Mouse (Mus musculus) kidney, embryonic 16.5 days (tissue): ENCODE results near the gene Edf1. TPM values are rescaled to one million over a fixed set of nuclear protein-coding genes. Genes with fewer than 3 reads are reported as not detected.
A peak's percentile ranks its signal among the peaks of the same experiment; 100 is the strongest.

Experiments
- ATAC-seq: fragments of 200-750 bp; cut with Nextera tagmentation; 2 replicates; pipeline ENCODE4 v1.8.0; 2017; ENCODE audit warnings: moderate TSS enrichment; ENCODE audit not compliant: low FRiP score, low TSS enrichment
- H3K27ac ChIP-seq: fragments of 300-500 bp; sonication (generic); 2 replicates; pipeline ENCODE4 v1.5.1; 2014; ENCODE audit warnings: low read length
- H3K27me3 ChIP-seq: fragments of 300-500 bp; sonication (generic); 2 replicates; pipeline ENCODE4 v1.6.1; 2014; ENCODE audit warnings: low read length, control low read depth, mixed read lengths; ENCODE audit not compliant: insufficient read depth
- H3K36me3 ChIP-seq: fragments of 300-500 bp; sonication (generic); 2 replicates; pipeline ENCODE4 v1.6.1; 2014; ENCODE audit warnings: low read length, control low read depth, mixed read lengths; ENCODE audit not compliant: insufficient read depth
- H3K4me1 ChIP-seq: fragments of 300-500 bp; sonication (generic); 2 replicates; pipeline ENCODE4 v1.6.1; 2014; ENCODE audit warnings: low read length, control low read depth, mixed read lengths; ENCODE audit not compliant: insufficient read depth
- H3K4me2 ChIP-seq: fragments of 300-500 bp; sonication (generic); replicated peaks from 2 replicates; pipeline ENCODE4 v1.6.1; 2014; ENCODE audit warnings: low read depth, low read length
- H3K4me3 ChIP-seq: fragments of 300-500 bp; sonication (generic); 2 replicates; pipeline ENCODE4 v1.5.1; 2014; ENCODE audit warnings: mild to moderate bottlenecking, low read length
- H3K9ac ChIP-seq: fragments of 300-500 bp; sonication (generic); replicated peaks from 2 replicates; pipeline ENCODE4 v1.6.1; 2014; ENCODE audit warnings: low read length
- H3K9me3 ChIP-seq: fragments of 300-500 bp; sonication (generic); 2 replicates; pipeline ENCODE4 v1.6.1; 2016; ENCODE audit warnings: low read length, control low read depth
- WGBS: fragments of 180-500 bp; shearing (Covaris S2); extraction: QIAGEN DNeasy Blood & Tissue Kit; methylation state at CpG from one replicate; pipeline ENCODE4 v1.1.7; 2014; 5-methylcytosine and 5-hydroxymethylcytosine counted together
- polyA plus RNA-seq: library from polyadenylated mRNA; unstranded; fragments of >200 nt; fragmentation: Nextera tagmentation; extraction: Ambion mirVana; gene quantifications from 2 replicates; pipeline ENCODE4 v1.2.1, GENCODE M21; 2015

Edf1 gene
- polyA plus RNA-seq, 1 experiment from 2014 or later: 373 TPM

DNA sequence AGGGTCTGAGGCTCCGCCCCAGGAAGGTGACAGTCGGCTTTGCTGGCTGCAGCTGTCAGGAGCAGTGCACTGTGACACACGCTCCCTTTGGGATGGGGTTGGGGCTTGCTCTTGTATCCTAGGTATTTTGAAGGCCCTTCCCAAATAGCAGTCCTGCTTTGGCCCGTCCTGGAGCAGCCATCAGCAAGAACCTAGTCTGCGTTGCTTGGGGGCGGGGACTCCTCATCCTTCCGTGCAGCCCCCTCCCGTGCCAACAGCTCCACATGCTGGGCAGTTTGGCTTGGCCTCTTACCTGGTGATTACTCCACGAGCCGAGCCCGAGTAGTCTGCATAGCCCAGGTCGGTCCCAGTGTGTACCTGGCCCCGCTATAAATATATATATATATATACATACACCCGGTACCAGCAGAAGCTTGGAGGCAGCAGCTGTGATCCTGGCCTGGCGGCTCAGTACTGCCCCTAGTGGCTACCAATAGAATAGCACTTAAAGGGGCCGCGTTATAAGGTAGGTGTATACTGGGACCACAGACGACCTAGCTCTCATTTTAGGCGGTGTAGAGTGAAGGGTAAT, 23.7 kb downstream of the Edf1 start, which contains the start of gene Ajm1:
Gene Ajm1 (minus strand): TSS at position 464 of the 571 bp plus-strand sequence.
- no peak within 1 kb of the TSS for H3K27ac ChIP-seq
- peak within 1 kb of the TSS; percentile 42 for H3K4me3 ChIP-seq
- H3K36me3 ChIP-seq: peaks cover 26% of the 10 kb centered on the region
- H3K9ac ChIP-seq: peak within 1 kb of the TSS; percentile 27
- WGBS: 6% methylated on average over 19 of the region's 19 CpGs
- peak within 1 kb of the TSS; percentile 74 for H3K4me2 ChIP-seq
- H3K27me3 ChIP-seq: peaks cover 49% of the 10 kb centered on the region
- H3K4me1 ChIP-seq: peaks cover 48% of the 10 kb centered on the region
- peak; percentile 60 for ATAC-seq
- H3K9me3 ChIP-seq: no peaks in the 10 kb centered on the region

DNA sequence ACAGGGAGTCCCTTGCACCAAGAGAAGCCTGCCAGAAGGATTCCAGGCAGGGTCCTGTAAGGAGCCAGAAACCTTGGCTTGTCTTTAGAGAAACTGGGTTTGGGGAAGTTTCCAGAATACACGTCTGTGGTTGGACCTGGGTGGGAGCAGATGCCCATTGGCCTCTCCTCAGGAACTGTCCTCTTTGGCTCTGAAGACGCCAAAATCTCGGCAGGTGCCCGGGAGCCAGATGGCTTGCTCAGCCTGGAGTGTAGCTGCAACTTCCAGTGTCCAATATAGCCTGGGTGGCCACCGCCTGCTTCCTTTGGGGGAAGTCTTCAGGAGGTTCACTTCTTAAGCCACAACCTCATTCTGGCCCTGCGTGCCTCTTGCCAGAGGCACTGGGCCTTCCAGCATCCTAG, 24.3 kb downstream of the Edf1 start:
- Histone ChIP-seq H3K4me3 (no peak overlapping the region), H3K36me3 (peaks cover 29% of the 10 kb centered on the region), H3K9ac (no peak overlapping the region), H3K27me3 (peaks cover 43% of the 10 kb centered on the region), H3K4me2 (no peak overlapping the region), H3K4me1 (peaks cover 48% of the 10 kb centered on the region), H3K27ac (no peak overlapping the region), H3K9me3 (no peaks in the 10 kb centered on the region)
- ATAC-seq: no peak
- 32% methylated on average over 6 of the region's 6 CpGs for WGBS

DNA sequence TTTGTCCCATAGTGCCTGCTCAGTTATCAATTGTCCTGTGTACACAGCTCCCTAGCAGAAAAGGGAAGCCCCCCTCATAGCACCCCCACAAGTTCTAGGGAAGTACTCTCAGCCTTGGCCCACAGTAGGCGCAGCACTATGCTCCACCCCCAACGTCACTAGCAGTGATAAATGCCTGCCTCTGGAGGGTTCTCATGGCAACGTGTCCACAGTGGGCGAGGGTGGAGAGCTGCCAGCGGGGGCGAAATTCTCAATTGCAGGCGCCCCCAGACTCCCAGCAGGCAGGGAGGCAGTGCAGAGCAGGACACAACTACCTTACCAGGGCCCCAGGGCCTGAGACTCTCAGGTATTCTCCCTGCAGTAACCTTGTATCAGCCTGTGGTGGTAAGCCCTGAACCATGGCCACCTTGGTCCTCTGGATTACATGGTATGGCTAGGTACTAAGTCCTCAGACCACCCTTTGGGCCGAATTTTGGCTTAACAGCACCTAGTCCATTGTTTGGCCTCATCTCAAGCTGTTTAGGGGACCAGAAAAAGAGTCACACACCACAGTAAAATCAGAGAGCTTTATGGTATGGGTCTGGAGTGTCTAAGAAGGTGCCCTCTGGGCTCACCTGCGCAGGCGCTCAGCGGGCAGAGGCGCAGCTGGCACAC, 24.9 kb downstream of the Edf1 start:
- H3K4me1 ChIP-seq: peaks cover 41% of the 10 kb centered on the region
- WGBS: 48% methylated on average over 12 of the region's 12 CpGs
- ATAC-seq: no peak

DNA sequence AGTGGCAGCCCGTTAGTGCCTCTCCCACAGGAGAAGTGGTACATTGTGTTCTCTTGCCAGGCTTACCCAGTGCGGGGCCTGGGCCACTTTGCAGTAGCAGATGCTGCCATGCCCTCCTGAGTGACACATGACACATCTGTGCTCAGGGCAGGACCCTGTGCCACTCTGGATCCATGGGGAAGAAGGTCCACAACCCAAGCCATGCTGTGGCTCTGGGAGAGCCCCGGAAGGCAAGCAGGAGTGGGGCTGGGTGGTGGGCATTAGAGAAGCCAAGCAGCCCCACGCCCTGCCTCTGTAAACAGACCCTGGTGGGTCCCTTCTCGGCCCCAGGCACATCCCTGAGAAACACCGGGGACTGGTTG, 25.5 kb downstream of the Edf1 start:
- no peak overlapping the region for H3K4me3 ChIP-seq
- H3K27ac ChIP-seq: no peak overlapping the region
- WGBS: 82% methylated on average over 6 of the region's 6 CpGs
- H3K9ac ChIP-seq: no peak overlapping the region
- no peak for ATAC-seq
- H3K36me3 ChIP-seq: peaks cover 40% of the 10 kb centered on the region
- no peak overlapping the region for H3K4me2 ChIP-seq
- peaks cover 31% of the 10 kb centered on the region for H3K27me3 ChIP-seq
- peaks cover 36% of the 10 kb centered on the region for H3K4me1 ChIP-seq
- H3K9me3 ChIP-seq: no peaks in the 10 kb centered on the region

More for the DNA sequence above, 24.9 kb downstream of the Edf1 start:
- no peak overlapping the region for H3K27ac ChIP-seq
- H3K9ac ChIP-seq: no peak overlapping the region
- H3K36me3 ChIP-seq: peaks cover 36% of the 10 kb centered on the region
- H3K4me2 ChIP-seq: no peak overlapping the region
- peaks cover 36% of the 10 kb centered on the region for H3K27me3 ChIP-seq
- H3K4me3 ChIP-seq: no peak overlapping the region
- no peaks in the 10 kb centered on the region for H3K9me3 ChIP-seq

DNA sequence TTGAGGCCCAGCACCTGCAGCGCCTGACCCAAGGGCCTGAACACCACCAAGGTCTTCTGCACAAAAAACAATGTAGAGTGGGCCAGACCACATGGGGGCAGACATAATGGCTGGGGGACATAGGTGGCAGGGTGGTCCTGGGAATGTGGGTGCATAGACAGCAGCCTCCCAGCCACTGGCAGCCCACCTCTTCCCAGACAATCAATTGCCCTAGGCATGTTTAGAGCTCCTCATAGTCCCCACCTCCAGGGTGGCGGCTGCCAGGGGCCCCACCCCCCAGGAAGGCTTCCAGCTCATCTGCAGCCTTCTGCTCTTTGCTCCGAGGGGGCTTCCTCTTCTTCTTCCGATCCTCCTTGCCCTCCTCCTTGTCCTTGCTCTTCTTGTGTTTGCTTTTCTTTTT, 25.9 kb downstream of the Edf1 start:
- peaks cover 27% of the 10 kb centered on the region for H3K27me3 ChIP-seq
- peaks cover 45% of the 10 kb centered on the region for H3K36me3 ChIP-seq
- H3K9me3 ChIP-seq: no peaks in the 10 kb centered on the region
- no peak for ATAC-seq
- H3K9ac ChIP-seq: no peak overlapping the region
- H3K4me3 ChIP-seq: no peak overlapping the region
- H3K4me1 ChIP-seq: peaks cover 32% of the 10 kb centered on the region
- H3K27ac ChIP-seq: no peak overlapping the region
- no peak overlapping the region for H3K4me2 ChIP-seq
- WGBS: 57% methylated on average over 4 of the region's 4 CpGs

DNA sequence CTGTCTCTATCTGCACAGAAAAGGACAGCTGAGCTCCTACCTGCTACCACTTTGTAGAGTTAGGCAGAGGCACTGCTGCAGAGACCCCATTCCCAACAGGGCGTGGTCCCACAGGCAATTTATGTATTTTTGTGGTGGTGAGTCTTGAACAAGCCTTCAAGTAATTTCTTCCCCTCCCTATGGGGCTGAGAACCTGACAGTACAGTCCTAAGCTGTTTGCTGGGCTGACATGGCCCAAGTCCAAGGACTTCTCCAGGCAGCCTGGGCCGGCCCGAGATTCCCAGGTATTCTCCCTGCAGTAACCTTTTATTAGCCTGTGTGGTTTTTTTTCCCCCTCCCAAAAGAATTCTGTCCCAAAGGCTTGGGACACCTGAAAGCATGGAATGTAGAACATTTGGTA, 26.5 kb downstream of the Edf1 start:
- peaks cover 26% of the 10 kb centered on the region for H3K4me1 ChIP-seq
- peaks cover 21% of the 10 kb centered on the region for H3K27me3 ChIP-seq
- H3K4me3 ChIP-seq: no peak overlapping the region
- no peak for ATAC-seq
- peaks cover 48% of the 10 kb centered on the region for H3K36me3 ChIP-seq
- H3K9me3 ChIP-seq: no peaks in the 10 kb centered on the region
- H3K27ac ChIP-seq: no peak overlapping the region
- WGBS: 88% methylated on average over 3 of the region's 3 CpGs
- H3K9ac ChIP-seq: no peak overlapping the region
- H3K4me2 ChIP-seq: no peak overlapping the region

DNA sequence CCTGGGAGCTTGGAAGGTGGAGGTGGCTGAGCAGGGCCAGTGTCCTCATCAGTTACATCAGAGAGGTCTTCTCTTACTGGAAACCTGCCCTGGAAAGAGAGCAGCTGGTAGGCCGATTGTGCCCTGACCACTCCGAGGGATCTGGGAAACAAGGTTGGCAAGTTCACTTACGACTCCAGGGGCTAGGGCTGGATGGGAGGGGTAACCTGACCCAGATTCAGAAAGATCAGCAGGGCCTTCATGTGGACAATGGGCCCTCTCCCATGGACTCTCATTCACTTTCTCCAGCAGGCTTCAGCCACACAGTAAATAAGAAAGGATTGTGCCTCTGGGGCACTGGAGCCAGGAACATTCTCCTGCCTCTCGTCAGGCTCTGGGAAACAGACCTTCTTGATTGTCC, 27.2 kb downstream of the Edf1 start:
- H3K9me3 ChIP-seq: no peaks in the 10 kb centered on the region
- H3K36me3 ChIP-seq: peaks cover 49% of the 10 kb centered on the region
- H3K4me3 ChIP-seq: no peak overlapping the region
- H3K4me2 ChIP-seq: no peak overlapping the region
- WGBS: 88% methylated on average over 4 of the region's 4 CpGs
- H3K9ac ChIP-seq: no peak overlapping the region
- H3K27ac ChIP-seq: no peak overlapping the region
- H3K27me3 ChIP-seq: peaks cover 14% of the 10 kb centered on the region
- ATAC-seq: no peak
- peaks cover 19% of the 10 kb centered on the region for H3K4me1 ChIP-seq

DNA sequence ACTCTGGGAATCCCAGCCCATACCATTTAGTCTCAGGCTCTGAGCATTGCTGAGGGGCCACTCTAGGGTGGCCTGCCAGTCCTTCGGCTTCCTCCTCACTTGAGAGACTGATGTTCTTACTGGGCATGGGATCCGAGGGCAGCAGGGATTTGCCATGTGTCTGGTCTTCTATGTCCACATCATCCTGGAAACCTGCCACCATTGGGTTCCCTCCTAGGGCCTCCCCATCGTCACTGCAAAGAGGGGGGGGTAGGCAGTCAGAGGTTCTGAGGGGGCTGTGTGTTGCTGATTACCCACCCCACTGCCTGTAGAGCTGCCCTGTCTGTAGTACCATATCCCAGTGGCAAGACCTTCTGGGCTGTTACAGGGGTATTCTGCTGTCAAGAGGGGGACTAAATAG, 28.0 kb downstream of the Edf1 start:
- Histone ChIP-seq H3K4me2 (no peak overlapping the region), H3K4me1 (peaks cover 17% of the 10 kb centered on the region), H3K36me3 (peaks cover 56% of the 10 kb centered on the region), H3K9me3 (no peaks in the 10 kb centered on the region), H3K27ac (no peak overlapping the region), H3K4me3 (no peak overlapping the region), H3K9ac (no peak overlapping the region), H3K27me3 (peaks cover 6% of the 10 kb centered on the region)
- no peak for ATAC-seq
- WGBS: 78% methylated on average over 3 of the region's 3 CpGs

DNA sequence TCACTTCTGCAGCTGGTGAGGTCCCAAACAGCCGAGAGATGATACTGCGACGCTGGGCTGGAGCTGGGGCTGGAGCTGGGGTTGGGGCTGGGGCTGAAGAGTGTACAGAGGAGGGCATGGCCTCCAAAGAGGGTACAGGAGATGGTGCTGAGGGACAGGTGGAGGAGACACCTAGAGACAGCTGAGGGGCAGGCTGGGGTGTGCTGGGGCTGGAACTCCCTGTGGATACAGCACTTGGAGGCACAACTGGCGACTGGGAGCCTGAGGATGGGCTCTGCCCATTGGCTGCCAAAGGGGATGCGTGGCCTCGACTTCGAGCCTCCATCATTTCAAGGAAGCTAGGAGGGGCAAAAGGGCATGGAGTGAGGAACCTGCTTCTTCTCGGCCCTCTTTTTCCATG, 29.6 kb downstream of the Edf1 start:
- 89% methylated on average over 8 of the region's 8 CpGs for WGBS
- no peaks in the 10 kb centered on the region for H3K9me3 ChIP-seq
- H3K9ac ChIP-seq: no peak overlapping the region
- no peak overlapping the region for H3K4me3 ChIP-seq
- no peaks in the 10 kb centered on the region for H3K27me3 ChIP-seq
- H3K36me3 ChIP-seq: peaks cover 71% of the 10 kb centered on the region
- ATAC-seq: no peak
- H3K4me1 ChIP-seq: peaks cover 6% of the 10 kb centered on the region; the same call in 1 of the 2 replicates
- no peak overlapping the region for H3K27ac ChIP-seq
- no peak overlapping the region for H3K4me2 ChIP-seq

DNA sequence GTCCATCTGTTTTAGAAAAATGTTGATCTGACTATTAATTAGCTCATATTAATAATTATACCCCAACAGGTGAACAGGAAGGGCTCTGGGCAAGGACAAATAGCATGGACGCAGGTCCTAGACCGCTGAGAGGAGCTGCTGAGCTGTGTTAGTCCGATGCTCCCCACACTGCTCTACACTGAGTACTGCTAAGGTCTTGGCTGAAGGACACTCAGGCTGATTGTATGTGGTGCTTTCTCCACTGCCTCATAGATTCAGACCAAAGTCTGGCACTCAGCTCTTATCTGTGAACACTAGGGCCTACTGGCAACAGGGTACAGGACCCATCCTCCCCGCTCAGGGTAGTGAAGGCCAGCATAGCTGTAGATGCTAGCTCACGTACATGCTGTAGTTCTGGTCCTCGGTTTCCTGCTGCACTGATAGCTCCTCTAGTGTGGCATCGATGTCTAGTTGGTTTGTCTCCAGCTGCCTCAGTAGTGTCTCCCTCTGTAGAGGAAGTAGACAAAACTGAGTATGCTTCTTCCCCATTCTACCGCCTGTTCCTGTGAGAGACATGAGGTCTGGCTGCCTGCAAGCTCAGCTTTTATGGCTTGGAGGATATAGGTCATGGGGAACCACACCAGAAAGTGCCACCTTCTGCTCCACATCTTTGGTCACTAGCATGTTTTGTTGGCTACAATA, 30.7 kb downstream of the Edf1 start:
- 94% methylated on average over 8 of the region's 8 CpGs for WGBS
- H3K9me3 ChIP-seq: no peaks in the 10 kb centered on the region
- H3K27ac ChIP-seq: no peak overlapping the region
- H3K4me2 ChIP-seq: no peak overlapping the region
- no peaks in the 10 kb centered on the region for H3K4me1 ChIP-seq
- no peaks in the 10 kb centered on the region for H3K27me3 ChIP-seq
- H3K9ac ChIP-seq: no peak overlapping the region
- peaks cover 79% of the 10 kb centered on the region for H3K36me3 ChIP-seq
- ATAC-seq: no peak
- H3K4me3 ChIP-seq: no peak overlapping the region
